Mouse (Mus musculus) testis, adult 10 weeks (tissue): ENCODE results near the gene Sectm1a. TPM values are rescaled to one million over a fixed set of nuclear protein-coding genes. Genes with fewer than 3 reads are reported as not detected.

ENCODE experiments used
- polyA plus RNA-seq: library from polyadenylated mRNA; stranded (reverse); fragments of 350-450 nt; fragmentation: Illumina TruSeq; extraction: RNeasy Lipid Tissue Mini Kit (QIAGEN cat#74804); gene quantifications from one replicate; pipeline ENCODE4 v1.2.3, GENCODE M21; 2014; ENCODE audit warnings: low read depth, low replicate concordance

Gene Sectm1a
- 1.6 TPM for polyA plus RNA-seq

GRCm38 (mm10) chr11:121081120-121081519 is at the start of gene Sectm1a:
TSS of gene Sectm1a (minus strand) at chr11:121081220.

GRCm38 (mm10) chr11:121118577-121118976 is 37.6 kb upstream of the Sectm1a start, which contains the start of gene Tex19.2:
TSS of gene Tex19.2 (minus strand) at chr11:121118677.

GRCm38 (mm10) chr11:121063379-121063778 is 17.6 kb downstream of the Sectm1a start, which contains the start of gene Sectm1b:
TSS of gene Sectm1b (minus strand) at chr11:121063569.

GRCm38 (mm10) chr11:121039302-121039701 is 41.7 kb downstream of the Sectm1a start, which contains the start of gene Cd7:
TSS of gene Cd7 (minus strand) at chr11:121039418.

Other genes starting within 250 kb of the Sectm1a start
- 8.3 TPM for gene Ccdc57, start 148.3 kb downstream of the Sectm1a start, polyA plus RNA-seq
- 0.07 TPM for gene Slc16a3, start 132.7 kb downstream of the Sectm1a start, polyA plus RNA-seq
- 173 TPM for gene Csnk1d, start 89.9 kb downstream of the Sectm1a start, polyA plus RNA-seq
- gene Cd7, start 41.8 kb downstream of the Sectm1a start, polyA plus RNA-seq: not detected
- not detected for gene Sectm1b, start 17.7 kb downstream of the Sectm1a start, polyA plus RNA-seq
- gene Tex19.2, start 37.5 kb upstream of the Sectm1a start, polyA plus RNA-seq: 1.3 TPM
- 4.7 TPM for gene Tex19.1, start 64.9 kb upstream of the Sectm1a start, polyA plus RNA-seq
- not detected for gene Uts2r, start 79.1 kb upstream of the Sectm1a start, polyA plus RNA-seq
- 1.7 TPM for gene Hexdc, start 123.2 kb upstream of the Sectm1a start, polyA plus RNA-seq
- 0.42 TPM for gene Ogfod3, start 123.5 kb upstream of the Sectm1a start, polyA plus RNA-seq
- 3.6 TPM for gene Cybc1, start 148.1 kb upstream of the Sectm1a start, polyA plus RNA-seq
- 3.0 TPM for gene Narf, start 156.0 kb upstream of the Sectm1a start, polyA plus RNA-seq
- 24.6 TPM for gene Foxk2, start 178.8 kb upstream of the Sectm1a start, polyA plus RNA-seq